Mouse (Mus musculus) neural tube, embryonic 11.5 days (tissue): ENCODE measurements at regions not wholly inside any gene's neighbourhood (a gene's known extent, or its start where the extent isn't known, plus 50 kb on each side); places are given as distances from the start of the nearest gene placed in this dataset.

Experiments used
- ATAC-seq: fragments of 200-750 bp; cut with Nextera tagmentation; 2 replicates; pipeline ENCODE4 v1.8.0; 2017; ENCODE audit warnings: moderate number of reproducible peaks, mild to moderate bottlenecking, moderate TSS enrichment, moderate library complexity; ENCODE audit not compliant: insufficient read depth, low FRiP score, low TSS enrichment
- DNase-seq: peaks from one replicate; pipeline ENCODE4 v3.0.0-alpha.2; 2015; ENCODE audit warnings: low spot score
- H3K27ac ChIP-seq: fragments of 300-500 bp; sonication (generic); 2 replicates; pipeline ENCODE4 v1.5.1; 2014; ENCODE audit warnings: low read depth, mild to moderate bottlenecking, low read length
- H3K27me3 ChIP-seq: fragments of 300-500 bp; sonication (generic); 2 replicates; pipeline ENCODE4 v1.6.1; 2014; ENCODE audit warnings: mild to moderate bottlenecking, low read length, mixed read lengths; ENCODE audit not compliant: control insufficient read depth, insufficient read depth
- H3K36me3 ChIP-seq: fragments of 300-500 bp; sonication (generic); 2 replicates; pipeline ENCODE4 v1.6.1; 2014; ENCODE audit warnings: mild to moderate bottlenecking, low read length, moderate library complexity, mixed read lengths; ENCODE audit not compliant: control insufficient read depth, insufficient read depth
- H3K4me1 ChIP-seq: fragments of 300-500 bp; sonication (generic); 2 replicates; pipeline ENCODE4 v1.6.1; 2014; ENCODE audit warnings: low read length, mixed read lengths; ENCODE audit not compliant: control insufficient read depth, insufficient read depth
- H3K4me2 ChIP-seq: fragments of 300-500 bp; sonication (generic); 2 replicates; pipeline ENCODE4 v1.6.1; 2014; ENCODE audit warnings: low read depth, mild to moderate bottlenecking, moderate library complexity
- H3K4me3 ChIP-seq: fragments of 300-500 bp; sonication (generic); 2 replicates; pipeline ENCODE4 v1.5.1; 2014; ENCODE audit warnings: low read depth, low read length
- H3K9ac ChIP-seq: fragments of 300-500 bp; sonication (generic); 2 replicates; pipeline ENCODE4 v1.6.1; 2014; ENCODE audit warnings: mild to moderate bottlenecking, low read length
- H3K9me3 ChIP-seq: fragments of 300-500 bp; sonication (generic); 2 replicates; pipeline ENCODE4 v1.6.1; 2016; ENCODE audit warnings: low read length; ENCODE audit not compliant: control insufficient read depth
- WGBS: fragments of 180-500 bp; shearing (Covaris S2); extraction: QIAGEN DNeasy Blood & Tissue Kit; methylation state at CpG from one replicate; pipeline ENCODE4 v1.1.7; 2014; 5-methylcytosine and 5-hydroxymethylcytosine counted together

DNA sequence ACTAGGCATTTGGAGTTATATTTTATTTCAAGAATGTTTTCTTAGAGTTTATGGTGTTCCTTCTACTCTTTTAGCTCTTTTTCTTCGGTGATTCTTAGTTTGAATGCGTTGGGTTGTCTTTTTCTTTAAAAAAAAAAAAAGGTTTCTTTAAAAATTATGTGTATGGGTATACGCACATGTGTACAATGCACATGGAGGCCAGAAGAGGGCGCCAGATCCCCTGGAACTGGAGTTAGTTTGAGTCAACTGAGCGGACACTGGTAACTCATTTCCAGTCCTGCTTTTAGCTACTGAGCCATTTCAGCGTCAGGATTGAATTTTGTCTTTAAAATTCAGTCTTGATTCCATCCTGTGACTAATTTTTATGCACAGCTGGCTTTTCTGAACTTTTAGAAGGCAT lies 124.9 kb upstream of the Cdh5 start:
- DNase-seq (no peak), ATAC-seq (no peak)
- Histone ChIP-seq H3K27me3 (no peaks in the 10 kb centered on the region), H3K4me2 (no peak overlapping the region), H3K9me3 (no peaks in the 10 kb centered on the region), H3K9ac (no peak overlapping the region), H3K4me3 (no peak overlapping the region), H3K36me3 (no peaks in the 10 kb centered on the region), H3K27ac (no peak overlapping the region), H3K4me1 (no peaks in the 10 kb centered on the region)
- 75% methylated on average over 6 of the region's 6 CpGs for WGBS

DNA sequence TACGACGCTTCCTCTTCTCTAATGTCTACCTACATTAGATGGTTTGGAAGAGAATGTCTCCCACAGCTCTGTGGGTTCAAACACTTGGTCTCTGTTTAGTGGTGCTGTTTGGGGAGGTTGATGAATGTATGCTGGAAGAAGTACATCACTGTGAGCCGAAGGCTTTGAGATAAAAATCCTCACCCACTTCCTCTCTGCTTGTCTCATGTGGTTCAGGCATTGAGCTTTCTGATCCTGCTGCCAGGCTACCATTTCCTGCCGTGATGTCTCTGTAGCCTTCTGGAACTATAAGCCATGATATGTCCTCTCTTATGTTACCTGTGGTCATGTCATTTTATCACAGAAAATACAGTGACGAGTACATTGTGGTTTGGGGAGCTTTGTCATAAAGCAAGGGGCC lies 122.5 kb upstream of the Cdh5 start:
- Histone ChIP-seq H3K4me2 (no peak overlapping the region), H3K36me3 (no peaks in the 10 kb centered on the region), H3K9ac (no peak overlapping the region), H3K4me1 (no peaks in the 10 kb centered on the region), H3K4me3 (no peak overlapping the region), H3K27ac (no peak overlapping the region), H3K27me3 (no peaks in the 10 kb centered on the region), H3K9me3 (no peaks in the 10 kb centered on the region)
- ATAC-seq = no peak
- DNase-seq = no peak
- WGBS = 82% methylated on average over 5 of the region's 5 CpGs

DNA sequence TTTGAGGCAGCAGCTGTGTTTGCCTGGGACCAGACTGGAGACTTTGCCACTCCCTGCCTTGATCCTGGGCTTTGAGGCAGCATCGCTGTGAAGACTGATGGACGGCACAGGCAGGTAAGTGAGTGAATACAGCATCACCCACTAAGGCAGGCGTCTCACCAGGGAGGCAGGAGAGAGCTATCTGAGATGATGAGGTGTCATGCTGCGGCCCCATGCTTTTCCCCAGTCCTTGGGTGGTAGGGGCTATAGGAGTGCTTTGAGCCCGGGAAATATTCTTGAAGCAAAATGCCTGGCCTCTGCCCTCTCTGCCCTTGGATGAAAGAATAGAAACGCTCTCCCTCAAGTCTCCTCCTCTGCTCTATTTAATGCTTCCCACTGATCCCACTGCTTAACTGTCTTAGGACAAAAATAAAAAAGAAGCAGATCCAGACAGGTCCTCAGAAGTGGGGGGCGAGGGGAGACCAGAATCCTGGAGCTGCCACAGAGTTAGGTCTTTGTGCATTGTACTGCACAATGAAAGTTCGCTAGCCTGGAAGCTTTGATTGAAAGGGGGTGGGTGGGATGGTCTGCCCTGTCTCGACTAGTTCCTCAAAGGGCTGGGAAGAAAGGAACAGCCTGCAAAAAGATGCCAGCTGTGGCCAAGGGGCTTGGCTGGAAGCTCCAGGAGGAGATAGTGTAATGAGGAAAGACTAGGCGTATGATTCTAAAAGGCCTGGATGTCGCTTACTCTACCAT lies 117.4 kb upstream of the Cdh5 start:
- Histone ChIP-seq H3K4me2 (no peak overlapping the region), H3K36me3 (no peaks in the 10 kb centered on the region), H3K9ac (no peak overlapping the region), H3K27me3 (no peaks in the 10 kb centered on the region), H3K4me1 (no peaks in the 10 kb centered on the region), H3K4me3 (no peak overlapping the region), H3K9me3 (no peaks in the 10 kb centered on the region), H3K27ac (no peak overlapping the region)
- WGBS = 59% methylated on average over 11 of the region's 11 CpGs
- ATAC-seq = no peak
- DNase-seq = no peak

DNA sequence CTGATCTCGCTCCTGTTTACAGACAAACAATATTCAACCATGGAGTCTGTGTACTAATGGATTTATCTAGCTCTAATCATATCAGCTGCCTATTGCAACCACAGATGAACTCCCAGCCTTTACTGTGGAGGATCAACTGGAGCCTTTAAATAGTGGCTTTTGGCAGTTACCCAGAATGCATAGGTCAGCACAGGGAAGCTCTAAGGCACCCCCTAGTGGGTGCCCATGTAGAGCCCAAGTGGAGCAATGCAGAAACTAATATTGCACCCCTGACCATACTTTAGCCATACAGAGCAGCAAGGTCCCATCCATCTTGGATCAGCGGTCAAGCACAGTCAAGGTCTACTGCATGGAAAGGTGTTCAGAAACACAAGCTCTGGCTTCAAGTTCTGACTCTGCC lies 115.8 kb upstream of the Cdh5 start:
- 88% methylated on average over 2 of the region's 2 CpGs for WGBS
- DNase-seq (no peak), ATAC-seq (no peak)
- no peak overlapping the region for H3K9ac ChIP-seq
- no peak overlapping the region for H3K4me3 ChIP-seq
- H3K36me3 ChIP-seq = no peaks in the 10 kb centered on the region
- H3K9me3 ChIP-seq = no peaks in the 10 kb centered on the region
- H3K27me3 ChIP-seq = no peaks in the 10 kb centered on the region
- no peaks in the 10 kb centered on the region for H3K4me1 ChIP-seq
- H3K4me2 ChIP-seq = no peak overlapping the region
- no peak overlapping the region for H3K27ac ChIP-seq

DNA sequence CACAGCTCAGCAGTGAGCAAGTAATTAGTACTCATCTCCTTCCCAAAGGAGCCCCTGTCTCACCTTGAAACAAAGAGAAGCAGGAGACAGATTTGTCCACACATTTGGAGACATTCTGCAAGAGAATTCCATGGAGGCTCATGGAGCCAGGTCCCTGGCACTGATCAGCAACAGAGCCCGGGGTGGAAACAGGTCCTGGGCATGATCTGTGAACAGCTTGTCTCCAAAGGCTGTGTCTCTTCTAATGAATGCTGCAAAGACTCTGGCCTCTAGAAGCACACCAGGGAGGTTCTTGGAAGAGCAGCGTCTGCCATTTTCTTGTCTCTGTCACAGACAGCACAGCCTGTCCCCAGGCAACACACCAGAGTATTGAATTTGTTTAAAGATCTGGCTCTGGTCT lies 107.5 kb upstream of the Cdh5 start:
- Histone ChIP-seq H3K27me3 (no peaks in the 10 kb centered on the region), H3K4me2 (no peak overlapping the region), H3K4me1 (no peaks in the 10 kb centered on the region), H3K9me3 (no peaks in the 10 kb centered on the region), H3K36me3 (no peaks in the 10 kb centered on the region), H3K9ac (no peak overlapping the region), H3K27ac (no peak overlapping the region), H3K4me3 (no peak overlapping the region)
- DNase-seq = no peak
- no peak for ATAC-seq
- 94% methylated on average over 2 of the region's 2 CpGs for WGBS

DNA sequence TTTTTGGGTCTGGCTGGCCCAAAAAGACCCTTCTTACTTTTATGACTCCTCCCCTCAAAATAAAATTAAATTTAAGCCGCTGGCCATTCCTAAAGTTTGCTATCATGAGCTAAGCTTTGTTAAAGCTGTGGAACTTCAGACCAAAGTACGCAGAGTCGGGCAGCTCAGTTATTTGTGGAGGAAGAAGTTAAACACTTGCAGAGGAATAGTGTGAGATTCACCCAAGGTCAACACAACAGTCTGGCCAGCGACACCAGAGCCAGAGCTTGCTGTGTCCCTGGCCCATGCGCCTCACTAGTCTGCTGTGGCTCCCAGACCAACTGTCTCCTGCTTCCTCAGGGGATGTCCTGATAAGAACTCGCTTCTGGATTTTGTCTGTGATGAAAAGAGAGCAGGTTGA lies 103.3 kb upstream of the Cdh5 start:
- ATAC-seq (no peak), DNase-seq (no peak)
- Histone ChIP-seq H3K27ac (no peak overlapping the region), H3K9me3 (no peaks in the 10 kb centered on the region), H3K4me3 (no peak overlapping the region), H3K36me3 (no peaks in the 10 kb centered on the region), H3K4me2 (no peak overlapping the region), H3K27me3 (no peaks in the 10 kb centered on the region), H3K9ac (no peak overlapping the region), H3K4me1 (no peaks in the 10 kb centered on the region)
- WGBS = 90% methylated on average over 6 of the region's 6 CpGs

DNA sequence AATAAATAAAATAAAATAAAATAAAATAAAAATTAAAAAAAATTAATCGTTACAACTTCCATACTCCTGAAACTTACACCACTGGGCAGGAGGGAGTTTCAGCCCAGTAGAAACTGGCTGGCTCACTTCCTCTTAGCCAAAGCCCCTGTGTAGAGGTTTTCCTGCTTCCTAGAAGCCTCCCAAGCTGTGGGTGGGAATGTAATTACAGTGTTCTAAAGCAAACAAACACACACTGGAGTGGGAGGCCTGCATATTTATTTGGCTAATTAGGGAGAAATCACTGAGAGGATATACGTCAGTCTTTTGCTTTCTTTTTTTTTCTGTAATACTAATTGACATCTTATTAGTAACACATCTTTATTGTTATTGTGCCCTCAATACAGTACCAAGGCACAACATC lies 94.2 kb upstream of the Cdh5 start:
- no peak for DNase-seq
- Histone ChIP-seq H3K9me3 (no peaks in the 10 kb centered on the region), H3K4me3 (no peak overlapping the region), H3K27me3 (no peaks in the 10 kb centered on the region), H3K4me2 (no peak overlapping the region), H3K9ac (no peak overlapping the region), H3K27ac (no peak overlapping the region), H3K36me3 (no peaks in the 10 kb centered on the region), H3K4me1 (no peaks in the 10 kb centered on the region)
- no peak for ATAC-seq
- WGBS = 75% methylated on average over 2 of the region's 2 CpGs

DNA sequence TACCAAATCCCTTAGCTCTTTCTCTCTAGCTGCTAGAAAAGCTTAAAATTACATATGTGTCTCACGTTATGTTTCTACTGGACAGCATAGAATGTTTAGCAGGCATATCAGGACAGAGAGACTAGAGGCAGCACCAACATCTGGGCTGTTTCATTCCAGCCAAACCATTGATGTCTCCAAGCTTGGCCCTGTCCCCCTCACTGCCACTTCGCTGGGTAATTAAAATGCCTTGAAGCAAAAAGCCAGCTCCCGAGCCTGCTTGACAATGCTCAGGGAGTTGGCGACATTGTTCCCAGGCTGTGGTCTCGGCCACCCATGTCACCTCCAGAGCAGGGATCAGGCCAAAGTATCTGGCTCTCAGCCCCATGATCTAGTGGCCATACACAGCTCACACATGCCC lies 92.7 kb upstream of the Cdh5 start:
- Histone ChIP-seq H3K4me2 (no peak overlapping the region), H3K9ac (no peak overlapping the region), H3K4me3 (no peak overlapping the region), H3K4me1 (no peaks in the 10 kb centered on the region), H3K9me3 (no peaks in the 10 kb centered on the region), H3K27ac (no peak overlapping the region), H3K27me3 (no peaks in the 10 kb centered on the region), H3K36me3 (no peaks in the 10 kb centered on the region)
- 60% methylated on average over 5 of the region's 5 CpGs for WGBS
- ATAC-seq = no peak
- no peak for DNase-seq

DNA sequence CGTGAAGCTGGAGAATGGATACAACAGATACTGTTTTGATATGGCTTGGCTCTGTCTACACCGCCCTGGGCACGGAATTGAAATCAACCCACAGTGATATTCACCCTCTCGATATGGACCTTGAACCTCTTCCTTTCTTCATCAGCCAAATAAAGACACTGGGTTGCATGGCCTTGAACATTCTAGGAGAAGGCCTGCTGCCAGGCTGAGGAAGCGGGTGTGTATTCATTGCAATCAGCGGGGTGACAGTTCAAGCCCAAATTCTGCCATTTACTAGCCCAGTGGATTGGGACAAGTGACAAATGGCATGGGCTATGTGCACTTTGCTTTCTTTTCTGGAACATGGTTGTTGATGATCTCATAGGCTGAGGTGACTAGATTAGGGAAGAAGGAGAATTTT lies 92.1 kb upstream of the Cdh5 start:
- no peaks in the 10 kb centered on the region for H3K4me1 ChIP-seq
- no peak for DNase-seq
- WGBS = 96% methylated on average over 6 of the region's 6 CpGs
- no peaks in the 10 kb centered on the region for H3K27me3 ChIP-seq
- H3K4me2 ChIP-seq = no peak overlapping the region
- no peak overlapping the region for H3K9ac ChIP-seq
- H3K27ac ChIP-seq = no peak overlapping the region
- H3K4me3 ChIP-seq = no peak overlapping the region
- H3K36me3 ChIP-seq = no peaks in the 10 kb centered on the region
- no peak for ATAC-seq
- no peaks in the 10 kb centered on the region for H3K9me3 ChIP-seq
